Mouse (Mus musculus) lung, embryonic 14.5 days (tissue): ENCODE measurements at regions not wholly inside any gene's neighbourhood (a gene's known extent, or its start where the extent isn't known, plus 50 kb on each side); places are given as distances from the start of the nearest gene placed in this dataset.

Experiments
- ATAC-seq: fragments of 200-750 bp; cut with Nextera tagmentation; 2 replicates; pipeline ENCODE4 v1.8.0; 2017; ENCODE audit warnings: mild to moderate bottlenecking, moderate TSS enrichment, moderate library complexity; ENCODE audit not compliant: insufficient read depth
- DNase-seq: peaks from one replicate; pipeline ENCODE4 v3.0.0-alpha.2; 2015
- H3K27ac ChIP-seq: fragments of 300-500 bp; sonication (generic); 2 replicates; pipeline ENCODE4 v1.5.1; 2014; ENCODE audit warnings: low read depth, mild to moderate bottlenecking, moderate library complexity
- H3K27me3 ChIP-seq: fragments of 300-500 bp; sonication (generic); 2 replicates; pipeline ENCODE4 v1.6.1; 2014; ENCODE audit warnings: low read length, control low read depth; ENCODE audit not compliant: insufficient read depth
- H3K36me3 ChIP-seq: fragments of 300-500 bp; sonication (generic); 2 replicates; pipeline ENCODE4 v1.6.1; 2014; ENCODE audit warnings: control low read depth; ENCODE audit not compliant: insufficient read depth
- H3K4me1 ChIP-seq: fragments of 300-500 bp; sonication (generic); 2 replicates; pipeline ENCODE4 v1.6.1; 2014; ENCODE audit warnings: antibody characterized with exemption, control low read depth; ENCODE audit not compliant: insufficient read depth
- H3K4me2 ChIP-seq: fragments of 300-500 bp; sonication (generic); 2 replicates; pipeline ENCODE4 v1.6.1; 2014; ENCODE audit warnings: mild to moderate bottlenecking
- H3K4me3 ChIP-seq: fragments of 300-500 bp; sonication (generic); 2 replicates; pipeline ENCODE4 v1.5.1; 2014; ENCODE audit warnings: low read depth, low read length
- H3K9ac ChIP-seq: fragments of 300-500 bp; sonication (generic); 2 replicates; pipeline ENCODE4 v1.6.1; 2014
- H3K9me3 ChIP-seq: fragments of 300-500 bp; sonication (generic); 2 replicates; pipeline ENCODE4 v1.6.1; 2016; ENCODE audit warnings: low read depth, low read length, control low read depth
- CTCF ChIP-seq: IDR thresholded peaks from 2 replicates; pipeline ENCODE4 v1.5.1; 2016; ENCODE audit warnings: antibody characterized with exemption, low read depth
- WGBS: fragments of 180-500 bp; shearing (Covaris S2); extraction: QIAGEN DNeasy Blood & Tissue Kit; methylation state at CpG from one replicate; pipeline ENCODE4 v1.1.7; 2014; 5-methylcytosine and 5-hydroxymethylcytosine counted together

- no peak for TF ChIP-seq CTCF
- 62% methylated on average over 5 of the region's 5 CpGs for WGBS
Measured at GRCm38 (mm10) chr9:97173230-97173951, 62.4 kb upstream of the Slc25a36 start.

GRCm38 (mm10) chr9:97172075-97172474 is 61.1 kb upstream of the Slc25a36 start:
- H3K9ac ChIP-seq, result no peak overlapping the region
- 0% methylated on average over 3 of the region's 3 CpGs for WGBS
- H3K4me2 ChIP-seq, result no peak overlapping the region
- no peak; the same call in 1 of the 2 replicates for ATAC-seq
- DNase-seq, result peak; percentile 77
- no peak overlapping the region for H3K4me3 ChIP-seq
- H3K36me3 ChIP-seq, result no peaks in the 10 kb centered on the region
- H3K9me3 ChIP-seq, result no peaks in the 10 kb centered on the region
- H3K27me3 ChIP-seq, result no peaks in the 10 kb centered on the region
- H3K27ac ChIP-seq, result no peak overlapping the region
- H3K4me1 ChIP-seq, result no peaks in the 10 kb centered on the region
- TF ChIP-seq CTCF, result peak; percentile 77

More at GRCm38 (mm10) chr9:97173230-97173951, 62.4 kb upstream of the Slc25a36 start:
- Histone ChIP-seq H3K27me3 (no peaks in the 10 kb centered on the region), H3K4me2 (no peak overlapping the region), H3K9me3 (no peaks in the 10 kb centered on the region), H3K27ac (no peak overlapping the region), H3K4me1 (no peaks in the 10 kb centered on the region), H3K36me3 (no peaks in the 10 kb centered on the region), H3K9ac (no peak overlapping the region), H3K4me3 (no peak overlapping the region)
- no peak for ATAC-seq
- DNase-seq, result no peak

- no peak overlapping the region for H3K4me2 ChIP-seq
- 90% methylated on average over 4 of the region's 4 CpGs for WGBS
- H3K9me3 ChIP-seq, result no peaks in the 10 kb centered on the region
- no peaks in the 10 kb centered on the region for H3K27me3 ChIP-seq
- ATAC-seq (no peak), DNase-seq (no peak)
- H3K4me3 ChIP-seq, result no peak overlapping the region
- H3K9ac ChIP-seq, result no peak overlapping the region
- H3K4me1 ChIP-seq, result no peaks in the 10 kb centered on the region
- no peaks in the 10 kb centered on the region for H3K36me3 ChIP-seq
- no peak for TF ChIP-seq CTCF
- no peak overlapping the region for H3K27ac ChIP-seq
Measured at GRCm38 (mm10) chr9:97171484-97171883, 60.5 kb upstream of the Slc25a36 start.

GRCm38 (mm10) chr9:97170836-97171235 is 59.9 kb upstream of the Slc25a36 start:
- no peak overlapping the region for H3K4me2 ChIP-seq
- whole genome bisulfite sequencing, result 93% methylated on average over 1 of the region's 1 CpGs
- H3K9ac ChIP-seq, result no peak overlapping the region
- TF ChIP-seq CTCF, result no peak
- H3K9me3 ChIP-seq, result no peaks in the 10 kb centered on the region
- ATAC-seq, result no peak
- no peaks in the 10 kb centered on the region for H3K36me3 ChIP-seq
- no peak overlapping the region for H3K4me3 ChIP-seq
- H3K27ac ChIP-seq, result no peak overlapping the region
- DNase-seq, result no peak
- H3K27me3 ChIP-seq, result no peaks in the 10 kb centered on the region
- H3K4me1 ChIP-seq, result no peaks in the 10 kb centered on the region

- H3K4me1 ChIP-seq, result no peaks in the 10 kb centered on the region
- DNase-seq (peak; percentile 74), ATAC-seq (no peak; the same call in 1 of the 2 replicates)
- H3K4me3 ChIP-seq, result no peak overlapping the region
- H3K9me3 ChIP-seq, result no peaks in the 10 kb centered on the region
- no peaks in the 10 kb centered on the region for H3K27me3 ChIP-seq
- H3K9ac ChIP-seq, result no peak overlapping the region
- no peaks in the 10 kb centered on the region for H3K36me3 ChIP-seq
- TF ChIP-seq CTCF, result peak; percentile 58
- WGBS, result 26% methylated on average over 2 of the region's 2 CpGs
- H3K4me2 ChIP-seq, result no peak overlapping the region
- H3K27ac ChIP-seq, result no peak overlapping the region
Measured at GRCm38 (mm10) chr9:97162465-97162864, 51.5 kb upstream of the Slc25a36 start.
